Mouse (Mus musculus): Measurements from ENCODE around the gene Nr2e3. TPM values are rescaled to one million over a fixed set of nuclear protein-coding genes. Genes with fewer than 3 reads are reported as not detected.

Gene Nr2e3
- not detected for total RNA-seq (2021)
- long read RNA-seq, experiment 1, result 0 reads
- long read RNA-seq, experiment 2, result 0 reads

GRCm38 (mm10) chr9:59960559-59960958, at the start of gene Nr2e3:
TSS of gene Nr2e3 (minus strand) at chr9:59960659.
- no peak for DNase-seq (ENCODE audit: extremely low spot score in 1 of 2, low spot score in 2 of 2)
- intact Hi-C loops (cut with DNase I), result loop anchor here (5.0 kb wide), 1 partner anchor 127 kb away; no protein-coding TSS in a partner anchor
- Histone ChIP-seq H3K4me3 (no peak within 1 kb of the TSS), H3K27ac (no peak within 1 kb of the TSS)
- TF ChIP-seq CTCF (IDR thresholded peaks at IDR 0.05), result no peak

GRCm38 (mm10) chr9:60008936-60009335, 48.5 kb upstream of the Nr2e3 start:
- intact Hi-C loops (cut with DNase I), result no loop called here
- no peak for TF ChIP-seq CTCF (IDR thresholded peaks at IDR 0.05)
- no peak overlapping the region for H3K4me3 ChIP-seq
- no peak for DNase-seq (ENCODE audit: extremely low spot score in 1 of 2, low spot score in 2 of 2)
- H3K27ac ChIP-seq, result no peak overlapping the region

- no peak for DNase-seq (ENCODE audit: extremely low spot score in 1 of 2, low spot score in 2 of 2)
- intact Hi-C loops (cut with DNase I), result no loop called here
- no peak for TF ChIP-seq CTCF (IDR thresholded peaks at IDR 0.05)
These were observed 41.9 kb upstream of the Nr2e3 start for GRCm38 (mm10) chr9:60002323-60002722.

GRCm38 (mm10) chr9:60001444-60001843, 41.0 kb upstream of the Nr2e3 start:
- intact Hi-C loops (cut with DNase I), result no loop called here
- TF ChIP-seq CTCF (IDR thresholded peaks at IDR 0.05), result no peak
- DNase-seq (ENCODE audit: extremely low spot score in 1 of 2, low spot score in 2 of 2), result no peak
- Histone ChIP-seq H3K4me3 (no peak overlapping the region), H3K27ac (no peak overlapping the region)

More at GRCm38 (mm10) chr9:60002323-60002722, 41.9 kb upstream of the Nr2e3 start:
- Histone ChIP-seq H3K27ac (no peak overlapping the region), H3K4me3 (no peak overlapping the region)

- TF ChIP-seq CTCF (IDR thresholded peaks at IDR 0.05), result no peak
- intact Hi-C loops (cut with DNase I), result loop anchor here (10.0 kb wide), 1 partner anchor 237 kb away; no protein-coding TSS in a partner anchor
- DNase-seq (ENCODE audit: extremely low spot score in 1 of 2, low spot score in 2 of 2), result no peak
- Histone ChIP-seq H3K4me3 (no peak overlapping the region), H3K27ac (peak overlapping the region; percentile 47; the same call in 1 of the 2 replicates)
These were observed 37.3 kb upstream of the Nr2e3 start for GRCm38 (mm10) chr9:59997725-59998124.

GRCm38 (mm10) chr9:59991407-59991806, 30.9 kb upstream of the Nr2e3 start:
- TF ChIP-seq CTCF (IDR thresholded peaks at IDR 0.05), result no peak
- intact Hi-C loops (cut with DNase I), result loop anchor here (10.0 kb wide), 1 partner anchor 243 kb away; no protein-coding TSS in a partner anchor
- H3K4me3 ChIP-seq, result no peak overlapping the region
- DNase-seq (ENCODE audit: extremely low spot score in 1 of 2, low spot score in 2 of 2), result no peak
- no peak overlapping the region for H3K27ac ChIP-seq

GRCm38 (mm10) chr9:59989864-59990263, 29.4 kb upstream of the Nr2e3 start:
- peak; percentile 92 for TF ChIP-seq CTCF (IDR thresholded peaks at IDR 0.05)
- peak; percentile 62 to 64 for DNase-seq (ENCODE audit: extremely low spot score in 1 of 2, low spot score in 2 of 2)
- intact Hi-C loops (cut with DNase I), result loop anchor here (1.0 to 10.0 kb wide), 2 partner anchors 31 to 245 kb away; no protein-coding TSS in a partner anchor
- H3K27ac ChIP-seq, result no peak overlapping the region
- H3K4me3 ChIP-seq, result no peak overlapping the region

GRCm38 (mm10) chr9:59985900-59986572, 25.6 kb upstream of the Nr2e3 start:
- Histone ChIP-seq H3K27ac (peak overlapping the region; percentile 69), H3K4me3 (no peak overlapping the region)
- intact Hi-C loops (cut with DNase I), result no loop called here
- no peak for TF ChIP-seq CTCF (IDR thresholded peaks at IDR 0.05)
- no peak for DNase-seq (ENCODE audit: extremely low spot score in 1 of 2, low spot score in 2 of 2)

- TF ChIP-seq CTCF (IDR thresholded peaks at IDR 0.05), result no peak
- DNase-seq (ENCODE audit: extremely low spot score in 1 of 2, low spot score in 2 of 2), result no peak
These were observed 20.7 kb upstream of the Nr2e3 start for GRCm38 (mm10) chr9:59981116-59981515.

GRCm38 (mm10) chr9:59971263-59971662, 10.8 kb upstream of the Nr2e3 start:
- DNase-seq (ENCODE audit: extremely low spot score in 1 of 2, low spot score in 2 of 2), result no peak
- Histone ChIP-seq H3K4me3 (no peak overlapping the region), H3K27ac (no peak overlapping the region)
- TF ChIP-seq CTCF (IDR thresholded peaks at IDR 0.05), result no peak
- intact Hi-C loops (cut with DNase I), result no loop called here

More at GRCm38 (mm10) chr9:59981116-59981515, 20.7 kb upstream of the Nr2e3 start:
- Histone ChIP-seq H3K4me3 (no peak overlapping the region), H3K27ac (no peak overlapping the region)
- intact Hi-C loops (cut with DNase I), result no loop called here

GRCm38 (mm10) chr9:59969383-59969782, 8.9 kb upstream of the Nr2e3 start:
- H3K27ac ChIP-seq, result no peak overlapping the region
- no peak overlapping the region for H3K4me3 ChIP-seq
- intact Hi-C loops (cut with DNase I), result no loop called here
- DNase-seq (ENCODE audit: extremely low spot score in 1 of 2, low spot score in 2 of 2), result peak; percentile 53 to 58
- TF ChIP-seq CTCF (IDR thresholded peaks at IDR 0.05), result peak; percentile 91

- Histone ChIP-seq H3K27ac (peak overlapping the region; percentile 37), H3K4me3 (no peak overlapping the region)
- DNase-seq (ENCODE audit: extremely low spot score in 1 of 2, low spot score in 2 of 2), result no peak
- intact Hi-C loops (cut with DNase I), result no loop called here
- TF ChIP-seq CTCF (IDR thresholded peaks at IDR 0.05), result no peak
These were observed 4.6 kb upstream of the Nr2e3 start for GRCm38 (mm10) chr9:59965046-59965445.

Measured in left cerebral cortex, adult 2 months (tissue).